Mouse (Mus musculus): ENCODE results near the gene Trpm2. TPM values are rescaled to one million over a fixed set of nuclear protein-coding genes. Genes with fewer than 3 reads are reported as not detected.
"Not testable (repeated sequence)": the region's sequence is repeated elsewhere in the genome, so short reads cannot be mapped to it uniquely, and the experiment has no call there.

Trpm2 gene
- polyA plus RNA-seq, 2 experiments from 2014 or later = 0.38 TPM

- peak; percentile 97 for ATAC-seq
Observed at GRCm38 (mm10) chr10:77978351-77979350, 8.3 kb upstream of the Trpm2 start, which contains the start of gene 1810043G02Rik. 1810043G02Rik (plus strand) TSS chr10:77978524.

- ATAC-seq = no peak
Observed at GRCm38 (mm10) chr10:77976458-77977150, 6.2 kb upstream of the Trpm2 start.

- no peak for ATAC-seq
Observed at GRCm38 (mm10) chr10:77975653-77976052, 5.3 kb upstream of the Trpm2 start.

GRCm38 (mm10) chr10:77974811-77975210, 4.4 kb upstream of the Trpm2 start:
- ATAC-seq = no peak

GRCm38 (mm10) chr10:77974323-77974722, 4.0 kb upstream of the Trpm2 start:
- no peak for ATAC-seq

- ATAC-seq = no peak
Observed at GRCm38 (mm10) chr10:77971709-77972553, 1.6 kb upstream of the Trpm2 start.

GRCm38 (mm10) chr10:77971191-77971590, 828 bp upstream of the Trpm2 start:
- ATAC-seq = no peak

- ATAC-seq = no peak
Observed at GRCm38 (mm10) chr10:77969973-77970325, 414 bp downstream of the Trpm2 start.

- no peak for ATAC-seq
Observed at GRCm38 (mm10) chr10:77969274-77969972, 940 bp downstream of the Trpm2 start.

GRCm38 (mm10) chr10:77963971-77964370, 6.4 kb downstream of the Trpm2 start:
- ATAC-seq = peak; percentile 40

GRCm38 (mm10) chr10:77962725-77963124, 7.6 kb downstream of the Trpm2 start:
- ATAC-seq = peak; percentile 71

GRCm38 (mm10) chr10:77950468-77950867, 19.9 kb downstream of the Trpm2 start:
- ATAC-seq = not testable (repeated sequence)

- no peak for ATAC-seq
Observed at GRCm38 (mm10) chr10:77939685-77940084, 30.7 kb downstream of the Trpm2 start.

GRCm38 (mm10) chr10:77927375-77927774, 43.0 kb downstream of the Trpm2 start:
- ATAC-seq = no peak

GRCm38 (mm10) chr10:77926140-77926539, 44.2 kb downstream of the Trpm2 start:
- ATAC-seq = no peak

- no peak for ATAC-seq
Observed at GRCm38 (mm10) chr10:77922681-77923080, 47.7 kb downstream of the Trpm2 start.

GRCm38 (mm10) chr10:77921009-77921408, 49.4 kb downstream of the Trpm2 start:
- no peak for ATAC-seq

- no peak for ATAC-seq
Observed at GRCm38 (mm10) chr10:77916636-77917335, 53.6 kb downstream of the Trpm2 start.

GRCm38 (mm10) chr10:77913292-77913691, 57.1 kb downstream of the Trpm2 start:
- ATAC-seq = no peak

- ATAC-seq = no peak
Observed at GRCm38 (mm10) chr10:77912605-77913004, 57.8 kb downstream of the Trpm2 start.

All from activated CD4-positive, CD25-positive, alpha-beta regulatory T cell, adult 4 months (primary cell).